Mouse (Mus musculus) kidney, postnatal 10 days (tissue): ENCODE data around the gene Ift22.

Source experiments
- DNase-seq: peaks from one replicate; pipeline ENCODE4 v3.0.0; 2021; ENCODE audit warnings: mixed read lengths

Gene Ift22

GRCm38 (mm10) chr5:136907991-136908857 is at the start of gene Ift22:
TSS of gene Ift22 (plus strand) at chr5:136908150.
- DNase-seq, result peak; percentile 96

GRCm38 (mm10) chr5:136861191-136861940 is 46.6 kb upstream of the Ift22 start:
- no peak for DNase-seq

GRCm38 (mm10) chr5:136862806-136863205 is 45.1 kb upstream of the Ift22 start:
- no peak for DNase-seq

GRCm38 (mm10) chr5:136863276-136863675 is 44.7 kb upstream of the Ift22 start:
- DNase-seq, result peak; percentile 28

GRCm38 (mm10) chr5:136863961-136864674 is 43.8 kb upstream of the Ift22 start:
- peak; percentile 88 for DNase-seq

- DNase-seq, result no peak
Measured at GRCm38 (mm10) chr5:136867706-136868105, 40.2 kb upstream of the Ift22 start.

- DNase-seq, result no peak
Measured at GRCm38 (mm10) chr5:136869451-136870114, 38.4 kb upstream of the Ift22 start.

GRCm38 (mm10) chr5:136872417-136872816 is 35.5 kb upstream of the Ift22 start:
- no peak for DNase-seq

GRCm38 (mm10) chr5:136874271-136874670 is 33.7 kb upstream of the Ift22 start:
- DNase-seq, result no peak

GRCm38 (mm10) chr5:136880101-136880500 is 27.8 kb upstream of the Ift22 start:
- DNase-seq, result peak; percentile 39

- peak; percentile 94 for DNase-seq
Measured at GRCm38 (mm10) chr5:136881380-136882009, 26.5 kb upstream of the Ift22 start.

GRCm38 (mm10) chr5:136882055-136882787 is 25.7 kb upstream of the Ift22 start:
- peak; percentile 42 for DNase-seq

- peak; percentile 61 for DNase-seq
Measured at GRCm38 (mm10) chr5:136882788-136883439, 25.0 kb upstream of the Ift22 start, which contains the start of gene Col26a1. TSS of gene Col26a1 (minus strand) at chr5:136883209.

- peak; percentile 49 for DNase-seq
Measured at GRCm38 (mm10) chr5:136886957-136887356, 21.0 kb upstream of the Ift22 start.

GRCm38 (mm10) chr5:136888539-136889355 is 19.2 kb upstream of the Ift22 start:
- DNase-seq, result peak; percentile 70

GRCm38 (mm10) chr5:136894840-136895528 is 13.0 kb upstream of the Ift22 start:
- DNase-seq, result peak; percentile 40

GRCm38 (mm10) chr5:136895529-136895963 is 12.4 kb upstream of the Ift22 start:
- no peak for DNase-seq

GRCm38 (mm10) chr5:136904621-136905020 is 3.3 kb upstream of the Ift22 start:
- DNase-seq, result no peak

- DNase-seq, result peak; percentile 36
Measured at GRCm38 (mm10) chr5:136905630-136906029, 2.3 kb upstream of the Ift22 start.
